Mouse (Mus musculus) limb, embryonic 15.5 days (tissue): ENCODE results near the gene Gtf2b. TPM values are rescaled to one million over a fixed set of nuclear protein-coding genes. Genes with fewer than 3 reads are reported as not detected.

Experiments
- ATAC-seq: fragments of 200-750 bp; cut with Nextera tagmentation; 2 replicates; pipeline ENCODE4 v1.8.0; 2017; ENCODE audit warnings: low read depth, moderate TSS enrichment; ENCODE audit not compliant: insufficient number of reproducible peaks, low FRiP score, low TSS enrichment
- H3K27ac ChIP-seq: fragments of 300-500 bp; sonication (generic); 2 replicates; pipeline ENCODE4 v1.5.1; 2015; ENCODE audit warnings: moderate library complexity, mild to moderate bottlenecking, inconsistent platforms
- H3K27me3 ChIP-seq: fragments of 300-500 bp; sonication (generic); 2 replicates; pipeline ENCODE4 v1.6.1; 2015; ENCODE audit warnings: inconsistent platforms
- H3K36me3 ChIP-seq: fragments of 300-500 bp; sonication (generic); 2 replicates; pipeline ENCODE4 v1.6.1; 2015; ENCODE audit warnings: inconsistent platforms
- H3K4me1 ChIP-seq: fragments of 300-500 bp; sonication (generic); 2 replicates; pipeline ENCODE4 v1.6.1; 2015; ENCODE audit warnings: inconsistent platforms
- H3K4me2 ChIP-seq: fragments of 300-500 bp; sonication (generic); 2 replicates; pipeline ENCODE4 v1.6.1; 2015; ENCODE audit warnings: mild to moderate bottlenecking, inconsistent platforms
- H3K4me3 ChIP-seq: fragments of 300-500 bp; sonication (generic); 2 replicates; pipeline ENCODE4 v1.5.1; 2015; ENCODE audit warnings: mild to moderate bottlenecking, inconsistent platforms
- H3K9ac ChIP-seq: fragments of 300-500 bp; sonication (generic); 2 replicates; pipeline ENCODE4 v1.6.1; 2015; ENCODE audit warnings: inconsistent platforms
- H3K9me3 ChIP-seq: fragments of 300-500 bp; sonication (generic); 2 replicates; pipeline ENCODE4 v1.6.1; 2016; ENCODE audit warnings: inconsistent platforms
- WGBS: fragments of 180-500 bp; shearing (Covaris S2); methylation state at CpG from one replicate; pipeline ENCODE4 v1.1.7; 2015; 5-methylcytosine and 5-hydroxymethylcytosine counted together
- polyA plus RNA-seq: library from polyadenylated mRNA; unstranded; fragments of >200 nt; fragmentation: Nextera tagmentation; extraction: Ambion mirVana; gene quantifications from 2 replicates; pipeline ENCODE4 v1.2.1, GENCODE M21; 2015

The Gtf2b gene
- polyA plus RNA-seq, 1 experiment from 2014 or later = 74.5 TPM

- Histone ChIP-seq H3K4me1 (no peaks in the 10 kb centered on the region), H3K4me3 (no peak overlapping the region), H3K4me2 (no peak overlapping the region), H3K27me3 (no peaks in the 10 kb centered on the region), H3K9ac (no peak overlapping the region), H3K9me3 (no peaks in the 10 kb centered on the region), H3K36me3 (peaks cover 21% of the 10 kb centered on the region), H3K27ac (no peak overlapping the region)
- WGBS = 84% methylated on average over 4 of the region's 4 CpGs
- ATAC-seq = no peak
These were observed 61.8 kb downstream of the Gtf2b start for GRCm38 (mm10) chr3:142826449-142827146.

- Histone ChIP-seq H3K27ac (no peak overlapping the region), H3K27me3 (no peaks in the 10 kb centered on the region), H3K9ac (no peak overlapping the region), H3K4me3 (no peak overlapping the region), H3K4me1 (no peaks in the 10 kb centered on the region), H3K36me3 (peaks cover 13% of the 10 kb centered on the region), H3K9me3 (no peaks in the 10 kb centered on the region), H3K4me2 (no peak overlapping the region)
- no peak for ATAC-seq
- WGBS = 84% methylated on average over 3 of the region's 3 CpGs
These were observed 68.1 kb downstream of the Gtf2b start for GRCm38 (mm10) chr3:142832910-142833309.

Other genes starting within 250 kb of the Gtf2b start
- 3.1 and 3.5 TPM in 2 replicates for gene Gbp7, start 234.7 kb upstream of the Gtf2b start, polyA plus RNA-seq
- 1.1 and 1.5 TPM in 2 replicates for gene Gbp3, start 205.0 kb upstream of the Gtf2b start, polyA plus RNA-seq
- gene Gbp2b, start 170.2 kb upstream of the Gtf2b start, polyA plus RNA-seq = not detected in 2 replicates
- gene Gbp2, start 144.4 kb upstream of the Gtf2b start, polyA plus RNA-seq = 1.1 and 1.3 TPM in 2 replicates
- gene Kyat3, start 64.0 kb upstream of the Gtf2b start, polyA plus RNA-seq = 13.9 and 14.8 TPM in 2 replicates
- gene Pkn2, start 117.0 kb downstream of the Gtf2b start, polyA plus RNA-seq = 31.7 and 39.0 TPM in 2 replicates